Mouse (Mus musculus) left cerebral cortex, postnatal 25 days (tissue): Measurements from ENCODE around the gene Pmpca. TPM values are rescaled to one million over a fixed set of nuclear protein-coding genes. Genes with fewer than 3 reads are reported as not detected.
"Not testable (repeated sequence)": the region's sequence is repeated elsewhere in the genome, so short reads cannot be mapped to it uniquely, and the experiment has no call there.

Experiments
- DNase-seq, 2 experiments: peaks; one replicate each; pipeline ENCODE4 v3.0.0; 2022; ENCODE audit warnings: low spot score in 2 of 2, mixed read lengths in 1 of 2
- intact Hi-C: fragments of 180-260 bp; cut with DNase I; formaldehyde crosslinking; loops from one replicate; pipeline ENCODE4 v1.15.1; 2025
- total RNA-seq, 2 experiments: library from RNA; stranded (reverse); gene quantifications; 2 replicates each; pipeline ENCODE4 v1.2.3; 2021

Pmpca gene
- total RNA-seq, 2 experiments from 2014 or later: 92.3 to 92.8 TPM

DNA sequence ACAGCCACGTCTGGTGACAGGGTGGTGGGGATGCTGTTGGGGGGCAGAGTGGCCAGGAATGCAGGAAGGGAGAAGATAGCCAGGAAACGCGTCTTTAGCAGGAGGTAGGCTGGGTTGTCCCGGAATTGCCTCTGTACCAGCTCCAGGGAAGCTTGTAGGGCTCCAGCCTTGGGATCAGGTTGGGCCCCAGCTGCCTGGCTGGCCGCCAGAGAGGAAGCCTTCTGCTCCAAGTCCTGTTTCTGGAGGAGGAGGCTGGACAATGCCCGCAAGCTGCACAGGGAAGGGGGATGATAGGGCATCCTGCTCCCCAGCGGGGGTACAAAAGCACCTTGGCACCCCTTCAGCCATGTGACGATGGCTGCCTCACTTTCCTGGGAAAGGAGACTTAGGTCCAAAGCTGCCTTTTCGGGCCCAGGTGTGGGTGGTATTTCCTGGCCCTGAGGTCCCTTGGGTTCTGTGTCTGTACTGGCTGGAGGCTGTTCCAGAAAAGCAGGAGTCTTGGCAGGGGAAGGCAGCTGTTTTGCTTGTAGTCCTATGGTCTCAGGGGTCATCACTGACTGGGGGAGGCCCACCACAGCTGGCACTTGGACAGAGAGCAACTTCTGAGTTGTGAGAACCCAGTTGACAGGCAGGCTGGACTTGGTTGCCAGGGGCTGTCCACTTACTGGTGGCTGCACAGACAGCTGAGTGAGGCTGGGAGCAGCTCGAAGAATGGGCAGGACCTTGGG, 24.2 kb upstream of the Pmpca start:
- intact Hi-C loops: no loop called here
- DNase-seq: peak in 1 of 2 experiments; percentile 31

DNA sequence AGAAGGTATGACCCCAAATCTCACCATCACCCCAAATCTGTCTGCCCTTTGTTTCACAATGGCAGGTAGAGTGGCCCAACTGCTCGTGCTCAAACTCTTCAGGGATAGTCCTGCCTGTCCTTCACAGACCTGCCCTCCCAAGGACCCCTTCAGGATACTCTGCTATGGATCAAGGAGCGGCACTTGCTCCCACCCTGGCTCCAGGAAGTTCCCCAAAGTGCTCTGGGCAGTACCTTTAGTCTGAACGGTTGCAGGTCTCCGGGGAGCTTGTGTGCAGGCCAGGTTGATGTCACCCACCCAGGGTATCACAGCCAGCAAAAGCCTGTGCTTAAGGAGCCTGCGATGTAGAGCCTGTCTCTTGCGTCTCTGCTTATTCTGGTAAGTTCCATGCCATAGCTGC, 21.2 kb upstream of the Pmpca start:
- no peak for DNase-seq
- intact Hi-C loops: no loop called here

DNA sequence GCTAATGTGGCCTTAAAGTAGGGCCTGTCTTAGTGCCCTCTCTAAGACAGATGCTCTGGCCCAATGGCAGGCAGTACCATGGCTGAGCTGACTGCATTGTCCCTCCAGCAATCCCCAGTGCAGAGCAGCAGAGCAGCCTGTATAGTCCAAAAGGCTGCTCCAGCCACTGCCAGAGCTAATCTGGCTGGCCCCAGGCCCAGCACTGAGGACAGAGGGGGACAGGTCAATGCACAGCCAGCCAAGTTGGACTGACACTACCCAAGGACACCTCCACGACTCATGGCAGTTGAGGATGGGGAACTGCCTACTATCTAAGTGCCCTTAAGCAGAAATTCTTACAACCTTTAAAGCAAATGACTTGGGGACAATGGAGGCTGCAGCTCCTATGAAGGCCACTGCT, 20.6 kb upstream of the Pmpca start:
- no peak for DNase-seq
- intact Hi-C loops: no loop called here

DNA sequence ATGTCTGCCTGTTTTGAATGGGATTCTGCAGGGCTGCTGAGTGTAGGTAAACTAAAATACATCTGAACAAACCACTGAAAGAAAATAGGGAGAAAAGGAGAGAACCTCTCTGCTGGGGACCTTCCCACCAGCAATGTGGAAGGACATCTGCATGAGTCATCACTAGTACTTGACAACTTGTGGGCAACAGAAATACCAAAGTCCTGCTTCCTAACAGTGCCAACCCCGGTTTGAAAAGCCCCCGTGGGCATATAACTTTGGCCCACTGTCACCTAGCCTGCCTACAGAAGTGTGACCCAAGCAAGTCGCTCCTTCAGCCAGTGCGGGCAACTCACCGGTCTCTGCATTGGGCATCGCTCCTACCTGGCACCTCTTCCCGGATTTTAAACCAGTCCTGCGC, 16.7 kb upstream of the Pmpca start:
- no peak for DNase-seq
- intact Hi-C loops: no loop called here

DNA sequence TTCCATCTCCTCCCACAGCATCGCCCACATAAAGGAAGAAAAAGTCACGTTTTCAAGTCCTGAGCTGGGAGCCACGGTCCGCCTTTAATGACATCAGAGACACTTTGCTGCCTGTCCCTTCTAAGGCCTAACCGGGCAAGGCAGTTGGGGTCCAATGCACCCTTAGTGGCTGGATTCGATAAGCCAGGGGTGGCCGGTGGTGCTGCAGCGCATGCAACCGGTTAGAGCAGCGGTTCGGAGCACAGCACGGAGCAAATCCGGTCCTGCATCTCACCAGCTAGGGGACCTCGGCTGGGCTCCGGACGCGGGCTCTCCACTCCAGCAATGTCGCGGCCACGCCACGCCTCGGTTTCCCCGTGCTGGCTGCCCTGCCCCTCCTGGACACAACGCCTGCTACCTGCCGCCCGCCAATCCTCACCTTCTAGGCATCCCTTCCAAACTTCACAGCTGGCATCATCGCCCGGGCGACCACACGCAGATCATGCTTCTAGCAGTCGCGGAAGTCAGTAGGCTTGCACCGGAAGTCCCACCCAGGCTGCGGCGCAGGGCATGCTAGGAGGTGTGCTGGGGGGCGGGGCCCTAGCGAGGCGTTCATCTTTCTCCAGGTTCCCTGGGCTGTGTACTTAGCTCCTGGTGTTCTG, 8.9 kb upstream of the Pmpca start, which contains the start of gene Snapc4:
Gene Snapc4, minus strand, starts transcription at position 523 of the 641 bp plus-strand sequence.
- peak; percentile 80 to 90 for DNase-seq
- intact Hi-C loops: no loop called here

DNA sequence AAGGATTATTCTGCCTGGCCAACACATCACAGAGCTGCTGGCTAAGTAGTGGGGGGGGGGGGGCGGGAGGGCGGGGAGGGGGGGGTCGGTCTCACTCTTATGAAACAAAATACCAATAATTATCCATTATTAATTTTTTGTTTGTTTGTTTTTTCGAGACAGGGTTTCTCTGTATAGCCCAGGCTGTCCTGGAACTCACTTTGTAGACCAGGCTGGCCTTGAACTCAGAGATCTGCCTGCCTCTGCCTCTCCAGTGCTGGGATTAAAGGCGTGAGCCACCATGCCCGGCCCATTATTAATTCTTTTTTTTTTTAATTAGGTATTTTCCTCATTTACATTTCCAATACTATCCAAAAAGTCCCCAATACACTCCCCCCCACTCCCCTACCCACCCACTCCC, 8.3 kb upstream of the Pmpca start:
- intact Hi-C loops: not testable (repeated sequence)

DNA sequence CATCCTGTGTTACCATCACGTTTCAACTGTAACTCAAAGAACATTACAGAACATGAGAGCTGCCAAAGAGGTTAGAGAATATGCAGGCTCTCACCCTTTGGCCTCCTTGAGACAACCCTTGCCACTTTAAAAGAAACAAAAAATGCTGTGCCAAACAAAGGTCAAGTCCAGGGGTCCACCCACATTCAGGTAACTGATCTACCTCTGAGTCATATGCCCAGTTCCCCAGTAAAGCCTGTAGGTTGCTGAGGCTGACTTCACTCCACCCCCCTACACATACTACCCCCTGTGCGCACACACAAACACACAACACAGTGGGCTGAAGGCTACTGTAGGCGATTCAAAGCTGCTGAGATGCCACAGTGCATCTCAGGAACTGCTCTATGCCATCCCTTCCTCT, 1.4 kb upstream of the Pmpca start:
- intact Hi-C loops: no loop called here

More for the DNA sequence above, 8.3 kb upstream of the Pmpca start:
- DNase-seq: not testable (repeated sequence)

DNA sequence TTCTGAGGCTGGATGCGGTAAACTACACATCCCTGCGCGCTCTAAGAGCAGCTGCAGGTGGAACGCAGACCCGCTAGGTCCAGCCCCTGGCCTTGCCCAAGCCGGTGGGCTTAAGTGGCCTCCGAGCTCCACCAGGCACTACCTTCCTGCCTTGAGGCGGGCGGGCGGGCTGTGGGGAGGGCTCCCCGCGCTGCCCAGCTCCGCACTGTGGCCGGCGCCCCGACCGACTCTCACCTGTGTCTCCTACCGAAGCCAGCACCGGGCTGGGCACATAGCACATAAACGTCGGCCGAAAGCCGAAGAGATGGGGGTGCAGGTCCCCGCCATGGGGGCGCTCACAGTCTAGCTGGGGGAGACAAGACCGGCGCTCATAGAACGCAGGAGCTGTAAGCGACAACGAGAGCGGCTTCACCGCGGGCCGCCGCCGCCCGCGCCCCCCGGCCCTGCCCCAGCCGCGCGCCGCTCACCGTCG, 421 bp upstream of the Pmpca start:
- intact Hi-C loops: no loop called here
- peak in 1 of 2 experiments; percentile 15 for DNase-seq

More for the DNA sequence above, 1.4 kb upstream of the Pmpca start:
- no peak for DNase-seq

DNA sequence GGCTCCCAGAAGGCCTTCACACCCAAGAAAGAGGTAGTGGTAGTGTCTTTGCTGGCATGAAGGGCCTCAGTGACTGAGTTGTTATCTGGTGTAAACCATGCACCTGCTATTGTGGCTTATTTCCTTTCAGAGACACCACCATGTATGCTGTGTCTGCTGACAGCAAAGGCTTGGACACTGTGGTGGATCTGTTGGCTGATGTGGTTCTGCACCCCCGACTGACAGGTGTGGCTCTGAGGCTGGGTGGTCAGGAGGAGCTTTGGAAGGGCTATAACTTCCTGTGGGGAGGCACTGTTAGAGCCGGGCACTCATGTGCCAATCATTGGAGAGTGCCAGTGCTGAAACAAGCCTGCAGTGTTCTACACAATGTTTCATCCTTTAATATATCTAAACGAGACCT, 1.8 kb downstream of the Pmpca start:
- intact Hi-C loops: no loop called here
- DNase-seq: no peak

DNA sequence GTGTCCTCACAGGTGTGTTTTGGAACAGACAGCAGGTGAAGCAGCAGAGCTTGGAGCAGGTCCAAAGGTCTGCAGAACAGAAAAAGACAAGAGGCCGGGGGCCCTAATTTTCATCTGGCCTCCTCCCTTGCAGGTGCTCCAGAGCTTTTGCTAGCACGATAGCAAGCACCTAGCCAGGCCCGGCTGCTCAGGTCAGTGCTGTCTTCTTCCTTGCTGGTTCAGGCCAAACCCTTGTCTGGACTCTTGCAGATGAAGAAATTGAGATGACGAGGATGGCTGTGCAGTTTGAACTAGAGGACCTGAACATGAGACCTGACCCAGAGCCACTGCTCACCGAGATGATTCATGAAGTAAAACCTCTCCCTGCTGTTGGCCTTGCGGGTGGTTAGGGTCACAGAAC, 2.5 kb downstream of the Pmpca start:
- no peak for DNase-seq
- intact Hi-C loops: no loop called here

DNA sequence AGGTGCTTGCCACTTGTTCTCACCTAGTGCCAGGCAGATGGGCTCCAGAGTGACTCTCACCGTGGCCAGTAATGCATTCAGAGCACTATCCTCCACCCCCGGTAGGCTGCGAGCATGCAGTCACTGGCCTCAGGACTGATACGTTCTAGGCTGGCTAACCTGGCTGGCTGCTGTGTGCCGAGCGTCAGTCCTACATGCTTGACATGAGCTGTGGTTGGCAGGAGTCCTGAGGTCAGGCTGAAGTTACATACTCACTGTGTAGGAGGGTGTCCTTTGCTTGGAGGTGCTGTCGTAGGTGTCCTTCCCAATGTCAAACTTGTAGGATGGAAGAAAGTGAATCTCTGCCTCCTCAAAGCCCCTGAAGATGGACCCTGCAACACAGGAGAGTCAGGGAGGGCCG, 9.8 kb downstream of the Pmpca start:
- DNase-seq: no peak
- intact Hi-C loops: no loop called here

DNA sequence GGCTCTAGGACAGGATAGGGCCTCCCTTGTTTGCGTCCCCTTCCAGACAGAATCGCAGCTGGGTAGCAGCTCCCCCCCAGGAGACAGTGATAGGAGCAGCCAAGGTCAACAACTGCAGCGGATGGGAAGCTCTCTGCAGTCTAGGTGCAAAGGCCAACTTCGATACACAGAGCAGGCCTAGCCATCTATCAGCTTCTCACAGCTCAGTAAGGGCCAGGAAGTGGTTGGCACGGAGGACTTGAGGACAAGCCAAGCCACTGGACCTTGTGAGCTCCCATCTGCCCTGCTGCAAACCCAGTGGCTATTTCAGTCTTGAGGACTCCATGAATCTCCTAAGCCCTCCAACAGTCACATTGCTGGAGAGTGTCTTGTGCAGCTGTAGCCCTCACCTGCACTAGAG, 10.5 kb downstream of the Pmpca start:
- intact Hi-C loops: no loop called here

DNA sequence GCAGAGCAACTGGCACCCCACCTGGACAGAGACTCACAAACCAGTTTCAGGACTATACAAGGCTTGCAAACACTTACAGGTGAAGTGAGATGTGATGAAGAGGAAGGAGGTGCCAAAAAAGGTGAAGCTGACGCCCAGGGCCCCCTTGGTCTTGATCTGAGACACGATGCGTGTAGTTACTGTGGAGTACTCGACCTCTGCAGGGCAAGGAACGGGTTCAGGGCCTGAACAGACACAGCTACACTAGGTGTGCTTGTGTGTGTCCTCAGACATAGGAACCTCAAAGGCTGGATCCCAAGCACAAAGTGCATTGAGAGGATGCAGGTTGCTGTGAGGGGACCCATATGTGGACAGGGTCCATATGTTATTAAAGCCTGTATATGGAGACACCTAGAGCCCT, 11.2 kb downstream of the Pmpca start:
- intact Hi-C loops: no loop called here
- no peak for DNase-seq

More for the DNA sequence above, 10.5 kb downstream of the Pmpca start:
- DNase-seq: no peak

DNA sequence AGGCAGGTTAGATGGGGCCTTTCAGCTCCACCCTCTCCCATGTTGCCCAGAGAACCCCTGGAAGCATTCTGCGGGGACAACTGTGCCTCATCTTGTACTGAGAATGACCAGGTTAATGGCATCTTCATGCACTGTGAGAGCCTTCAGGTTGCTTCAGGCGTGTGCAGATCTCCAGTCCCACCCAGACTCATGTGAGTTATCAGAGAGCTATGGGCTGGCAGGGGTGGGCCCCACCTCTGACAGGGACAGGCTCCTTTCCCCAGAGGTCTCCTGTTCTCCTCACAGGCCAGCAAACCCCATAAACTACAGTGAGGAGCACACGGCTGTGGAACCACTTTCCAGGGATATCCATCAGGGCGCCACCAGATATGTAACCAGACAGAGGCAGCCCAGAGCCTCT, 11.9 kb downstream of the Pmpca start:
- no peak for DNase-seq
- intact Hi-C loops: no loop called here

DNA sequence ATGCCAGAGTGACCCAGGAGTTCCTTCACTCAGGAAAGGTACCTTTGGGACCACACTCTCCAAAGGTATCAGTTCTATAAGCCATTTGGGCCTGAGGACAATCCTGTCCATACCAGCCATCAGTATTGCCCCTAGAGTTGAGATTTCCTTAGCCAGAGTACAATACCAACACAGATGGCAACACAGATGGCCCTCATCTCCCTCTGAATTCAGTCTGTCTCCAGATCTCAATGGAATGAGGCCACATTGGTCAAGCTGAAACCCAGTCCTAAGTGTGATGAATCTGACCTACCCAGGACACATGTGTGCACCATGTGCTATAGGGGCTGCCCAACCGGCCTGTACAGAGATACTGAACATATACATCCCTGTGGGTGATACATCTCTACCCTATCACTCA, 13.1 kb downstream of the Pmpca start:
- intact Hi-C loops: no loop called here
- DNase-seq: no peak

DNA sequence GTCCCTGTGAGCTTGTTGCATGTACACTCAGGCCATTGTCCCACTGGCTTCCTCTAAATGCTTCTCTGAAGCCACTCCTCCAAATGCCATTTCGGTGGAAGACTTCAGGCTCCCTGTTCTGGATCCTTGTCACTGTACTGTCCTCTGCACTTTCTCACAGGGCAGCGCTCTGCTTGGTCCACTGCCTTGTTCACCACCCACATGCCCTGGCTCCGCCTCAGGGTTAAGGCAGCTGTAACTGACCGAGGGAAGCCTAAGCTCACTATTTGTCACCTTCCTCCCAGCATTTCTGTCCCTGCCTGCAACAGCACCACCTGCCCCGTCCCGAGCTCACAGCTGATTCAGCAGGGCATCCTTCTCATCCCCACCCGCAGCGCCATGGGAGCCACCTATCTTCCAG, 14.2 kb downstream of the Pmpca start:
- DNase-seq: no peak
- intact Hi-C loops: no loop called here

DNA sequence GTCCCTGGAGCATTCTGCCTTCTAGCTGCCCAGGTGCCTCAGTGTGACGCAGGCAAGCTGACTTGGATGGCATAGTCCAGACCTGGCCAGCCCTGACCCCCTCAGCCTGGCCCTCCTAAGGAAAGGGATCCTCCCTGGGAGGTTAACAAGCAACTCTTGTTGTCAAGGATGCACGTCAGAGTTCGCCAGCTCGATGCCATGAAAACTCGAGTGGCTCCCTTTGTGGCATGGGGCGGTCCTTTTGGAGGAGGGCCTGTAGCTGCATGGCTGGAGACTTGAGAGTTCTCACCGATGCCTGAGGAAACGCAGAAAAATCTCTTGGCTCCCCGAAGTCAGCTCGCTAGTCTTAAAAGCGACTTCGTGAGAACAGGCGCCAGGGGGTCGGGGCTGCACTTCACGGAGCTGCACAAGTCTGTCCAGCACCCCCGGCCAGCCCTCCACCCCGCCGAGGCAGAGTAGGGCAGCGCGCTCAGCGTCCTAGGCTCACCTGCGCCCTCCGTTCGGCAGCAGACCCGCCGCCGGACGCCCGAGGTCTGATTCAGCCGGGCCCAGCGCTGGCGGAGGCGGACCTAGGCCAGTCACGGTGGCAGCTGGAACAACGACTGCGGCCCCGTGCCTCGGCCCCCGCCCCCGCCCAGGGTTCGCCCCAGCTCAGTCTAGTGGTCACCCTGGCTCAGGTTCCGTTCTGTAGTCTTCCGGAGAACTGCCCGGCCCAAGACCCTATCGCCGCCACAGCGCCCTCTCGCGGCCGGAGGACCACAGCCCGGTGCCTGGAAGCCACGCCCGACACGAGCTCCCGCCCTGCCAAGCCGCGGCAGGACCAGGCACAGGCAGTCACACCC, 19.6 kb downstream of the Pmpca start, which contains the start of gene Inpp5e:
Gene Inpp5e, minus strand, starts transcription at position 689 of the 842 bp plus-strand sequence.
- intact Hi-C loops: no loop called here
- DNase-seq: peak; percentile 97

DNA sequence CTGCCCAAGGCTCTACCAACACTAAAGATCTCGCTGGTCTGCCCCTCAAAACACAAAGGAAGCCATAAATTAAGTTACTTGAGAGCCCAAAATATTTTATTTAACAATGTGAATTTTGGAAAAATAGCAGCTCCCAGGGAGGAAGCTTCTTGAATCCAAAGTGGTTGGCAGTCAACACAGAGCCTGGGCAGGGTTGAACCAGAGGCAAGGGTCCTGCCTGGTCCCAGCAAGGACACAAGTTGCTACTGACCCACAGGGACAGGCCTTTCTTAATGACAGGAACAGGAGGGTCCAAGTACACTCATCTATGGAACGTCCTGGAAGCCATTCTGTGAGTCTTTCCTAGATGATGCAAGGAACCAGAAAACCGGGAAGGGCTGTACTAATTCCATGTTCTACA, 20.2 kb downstream of the Pmpca start:
- DNase-seq: no peak
- intact Hi-C loops: no loop called here

DNA sequence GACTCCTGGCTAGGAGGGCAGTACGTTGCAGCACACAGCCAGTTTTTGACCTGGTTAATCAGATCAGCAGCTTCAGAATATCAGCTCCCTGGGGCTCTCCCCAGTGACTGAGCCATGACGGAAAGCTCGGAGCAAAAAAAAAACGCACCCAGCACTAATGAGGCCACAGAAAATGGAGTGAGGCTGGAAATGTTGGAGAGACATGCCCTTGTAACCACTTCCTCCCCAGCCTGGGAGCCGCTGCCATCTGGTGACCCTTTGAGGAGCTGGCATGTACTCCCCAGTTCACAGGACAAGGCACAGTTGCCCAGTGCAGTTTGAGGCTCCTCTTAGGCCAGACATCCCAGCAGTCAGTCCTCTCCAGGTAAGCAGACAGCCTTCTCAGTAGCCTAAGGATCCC, 21.0 kb downstream of the Pmpca start:
- intact Hi-C loops: no loop called here
- DNase-seq: no peak

DNA sequence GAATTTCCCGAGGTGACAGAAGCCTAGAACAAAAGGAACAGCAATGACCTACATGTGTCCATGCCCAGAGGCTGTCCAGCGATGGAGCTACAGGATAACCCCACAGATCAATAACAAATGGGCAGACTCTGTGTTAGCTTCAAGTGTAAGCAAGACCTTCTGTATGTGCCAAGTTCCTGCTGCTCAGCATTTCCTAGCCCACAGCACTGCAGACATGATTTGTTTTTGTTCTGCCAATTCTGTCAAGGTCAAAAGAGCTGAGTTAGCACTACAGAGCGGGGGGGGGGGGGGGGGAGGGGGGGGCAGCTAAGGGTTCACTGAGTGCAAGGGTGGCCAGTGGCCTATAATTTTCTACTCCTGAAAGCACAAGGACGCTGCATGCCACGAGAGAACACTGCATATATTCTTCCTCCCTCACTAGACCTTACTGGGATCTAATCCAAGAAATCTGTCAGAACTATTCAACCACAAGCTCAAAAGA, 21.8 kb downstream of the Pmpca start:
- intact Hi-C loops: no loop called here
- no peak for DNase-seq
